Mouse (Mus musculus) cerebellum, adult 2 months (tissue): ENCODE results near the gene Prex1.

Source experiments
- CTCF ChIP-seq: fragments of 200-500 bp; IDR thresholded peaks from 2 replicates; pipeline ENCODE4 v1.5.1; 2011; ENCODE audit warnings: low read depth, mild to moderate bottlenecking, control low read depth, low read length, moderate library complexity, borderline replicate concordance; ENCODE audit not compliant: insufficient read depth
- POLR2A ChIP-seq: fragments of 200-500 bp; IDR thresholded peaks from 2 replicates; pipeline ENCODE4 v1.6.1; 2011; ENCODE audit warnings: low read length, control low read depth, borderline replicate concordance; ENCODE audit not compliant: insufficient read depth

DNA sequence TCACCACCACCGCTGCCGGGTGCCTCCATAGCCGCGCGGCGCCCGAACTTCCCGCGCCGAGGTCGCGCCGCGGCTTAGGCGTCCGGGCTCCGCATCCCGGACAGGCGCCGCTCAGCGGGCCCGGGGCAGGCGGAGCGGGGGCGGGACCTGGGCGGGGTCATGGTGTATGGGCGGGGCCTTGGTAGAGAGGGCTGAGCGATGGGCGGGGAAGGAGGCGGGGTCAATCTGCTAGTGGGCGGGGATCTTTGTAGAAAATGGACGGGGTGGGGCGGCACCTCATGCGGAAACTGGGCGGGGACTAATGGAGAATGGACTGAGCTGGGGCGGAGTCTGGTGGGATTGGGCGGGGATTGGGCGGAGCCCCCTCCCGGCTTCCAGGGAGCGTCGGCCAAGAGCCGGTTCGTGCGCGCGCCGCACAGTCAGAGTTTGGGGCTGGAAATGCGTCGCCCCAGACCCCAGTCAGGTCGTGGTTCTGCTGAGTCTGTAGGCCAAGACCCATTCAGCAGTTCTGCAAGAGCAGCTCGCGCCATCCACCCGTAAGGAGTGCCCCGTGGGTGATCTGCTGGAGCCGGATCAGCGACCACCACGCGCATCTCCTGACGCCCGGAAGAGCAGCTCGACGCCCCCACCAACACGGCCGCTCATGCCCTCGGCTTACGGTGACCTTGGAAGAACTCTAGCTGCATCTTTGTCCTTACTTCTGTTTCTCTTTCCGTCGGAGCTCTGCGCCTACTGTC is at the start of gene Prex1:
- TF ChIP-seq CTCF (no peak), POLR2A (no peak)
